Mouse (Mus musculus) MEL (cell line): ENCODE measurements at regions not wholly inside any gene's neighbourhood (a gene's known extent, or its start where the extent isn't known, plus 50 kb on each side); places are given as distances from the start of the nearest gene placed in this dataset.

Experiments
- DNase-seq: peaks from one replicate; pipeline ENCODE4 v3.0.0; 2011; ENCODE audit warnings: low read depth, low spot score
- H3K27ac ChIP-seq: 2 replicates; pipeline ENCODE4 v1.5.1; 2012; ENCODE audit warnings: low read depth, mild to moderate bottlenecking, control low read depth, low read length, moderate library complexity; ENCODE audit not compliant: control insufficient read depth
- H3K27me3 ChIP-seq, 2 experiments: fragments of 150-350 bp in 1 of 2; sonication (generic) in 1 of 2; 2 replicates each; pipeline ENCODE4 v1.6.1; 2012; ENCODE audit warnings: low read length in 2 of 2, mild to moderate bottlenecking in 2 of 2, improper control_type of control experiment in 1 of 2, moderate library complexity in 1 of 2; ENCODE audit not compliant: insufficient read depth in 2 of 2, control insufficient read depth in 1 of 2
- H3K36me3 ChIP-seq, 2 experiments: 2 replicates each; pipeline ENCODE4 v1.6.1; 2012 to 2014; ENCODE audit warnings: low read length in 2 of 2, improper control_type of control experiment in 1 of 2, inconsistent platforms in 1 of 2, mild to moderate bottlenecking in 1 of 2; ENCODE audit not compliant: insufficient read depth in 2 of 2, control insufficient read depth in 1 of 2
- H3K4me1 ChIP-seq, 2 experiments: fragments of 150-350 bp in 1 of 2; sonication (generic) in 1 of 2; 2 replicates each; pipeline ENCODE4 v1.6.1; 2012; ENCODE audit warnings: low read length in 2 of 2, improper control_type of control experiment in 1 of 2, mild to moderate bottlenecking in 1 of 2; ENCODE audit not compliant: insufficient read depth in 2 of 2, control insufficient read depth in 1 of 2
- H3K4me3 ChIP-seq, 2 experiments: fragments of 150-350 bp in 1 of 2; sonication (generic) in 1 of 2; 2 replicates each; pipeline ENCODE4 v1.5.1; 2012; ENCODE audit warnings: low read depth in 2 of 2, low read length in 2 of 2, mild to moderate bottlenecking in 2 of 2, moderate library complexity in 2 of 2, control low read depth in 1 of 2, improper control_type of control experiment in 1 of 2; ENCODE audit not compliant: control insufficient read depth in 1 of 2, insufficient read depth in 1 of 2
- H3K79me2 ChIP-seq: 2 replicates; pipeline ENCODE4 v1.6.1; 2012; ENCODE audit warnings: mild to moderate bottlenecking, low read length, moderate library complexity; ENCODE audit not compliant: control insufficient read depth, poor library complexity, insufficient read depth
- H3K9ac ChIP-seq: 2 replicates; pipeline ENCODE4 v1.6.1; 2012; ENCODE audit warnings: low read depth, mild to moderate bottlenecking, control low read depth, low read length, moderate library complexity; ENCODE audit not compliant: control insufficient read depth, poor library complexity, severe bottlenecking
- H3K9me3 ChIP-seq: fragments of 150-350 bp; sonication (generic); replicated peaks from 2 replicates; pipeline ENCODE4 v1.6.1; 2012; ENCODE audit warnings: mild to moderate bottlenecking, low read length, improper control_type of control experiment, moderate library complexity; ENCODE audit not compliant: insufficient read depth
- CHD2 ChIP-seq: IDR thresholded peaks from 2 replicates; pipeline ENCODE4 v1.6.1; 2011; ENCODE audit warnings: low read length, improper control_type of control experiment
- CTCF ChIP-seq, 3 experiments: IDR thresholded peaks in 2 of 3; conservative IDR thresholded peaks in 1 of 3; 2 replicates each; pipeline ENCODE4 v1.5.1; 2011 to 2012; ENCODE audit warnings: low read length in 3 of 3, low read depth in 2 of 3, mild to moderate bottlenecking in 2 of 3, improper control_type of control experiment in 1 of 3, inconsistent platforms in 1 of 3, mixed read lengths in 1 of 3, moderate library complexity in 1 of 3; ENCODE audit not compliant: control insufficient read depth in 1 of 3, insufficient read depth in 1 of 3, poor library complexity in 1 of 3, severe bottlenecking in 1 of 3
- EP300 ChIP-seq, 2 experiments: IDR thresholded peaks; 2 replicates each; pipeline ENCODE4 v1.6.1; 2011; ENCODE audit warnings: improper control_type of control experiment in 2 of 2, low read length in 2 of 2, low read depth in 1 of 2, mild to moderate bottlenecking in 1 of 2
- HCFC1 ChIP-seq: IDR thresholded peaks from 2 replicates; pipeline ENCODE4 v1.6.1; 2012; ENCODE audit warnings: low read depth, mild to moderate bottlenecking, inconsistent platforms, low read length, improper control_type of control experiment, moderate library complexity
- JUND ChIP-seq: IDR thresholded peaks from 2 replicates; pipeline ENCODE4 v1.6.1; 2011; ENCODE audit warnings: low read depth, mild to moderate bottlenecking, improper control_type of control experiment, low read length
- MAX ChIP-seq: IDR thresholded peaks from 2 replicates; pipeline ENCODE4 v1.6.1; 2011; ENCODE audit warnings: low read length, improper control_type of control experiment
- MXI1 ChIP-seq: IDR thresholded peaks from 2 replicates; pipeline ENCODE4 v1.6.1; 2011; ENCODE audit warnings: mild to moderate bottlenecking, low read depth, low read length, improper control_type of control experiment
- MYB ChIP-seq: IDR thresholded peaks from 2 replicates; pipeline ENCODE4 v1.6.1; 2011; ENCODE audit warnings: mild to moderate bottlenecking, low read depth, low read length, improper control_type of control experiment
- NRF1 ChIP-seq: IDR thresholded peaks from 2 replicates; pipeline ENCODE4 v1.6.1; 2014; ENCODE audit warnings: low read depth, mild to moderate bottlenecking, inconsistent platforms, low read length, improper control_type of control experiment, moderate library complexity; ENCODE audit not compliant: poor library complexity, insufficient read depth, severe bottlenecking
- POLR2AphosphoS2 ChIP-seq: IDR thresholded peaks from 2 replicates; pipeline ENCODE4 v1.6.1; 2011; ENCODE audit warnings: low read length, improper control_type of control experiment
- RCOR1 ChIP-seq: IDR thresholded peaks from 2 replicates; pipeline ENCODE4 v1.6.1; 2012; ENCODE audit warnings: low read depth, mild to moderate bottlenecking, inconsistent platforms, low read length, improper control_type of control experiment
- ZC3H11A ChIP-seq: IDR thresholded peaks from 2 replicates; pipeline ENCODE4 v1.6.1; 2012; ENCODE audit warnings: low read depth, mild to moderate bottlenecking, inconsistent platforms, low read length, improper control_type of control experiment

DNA sequence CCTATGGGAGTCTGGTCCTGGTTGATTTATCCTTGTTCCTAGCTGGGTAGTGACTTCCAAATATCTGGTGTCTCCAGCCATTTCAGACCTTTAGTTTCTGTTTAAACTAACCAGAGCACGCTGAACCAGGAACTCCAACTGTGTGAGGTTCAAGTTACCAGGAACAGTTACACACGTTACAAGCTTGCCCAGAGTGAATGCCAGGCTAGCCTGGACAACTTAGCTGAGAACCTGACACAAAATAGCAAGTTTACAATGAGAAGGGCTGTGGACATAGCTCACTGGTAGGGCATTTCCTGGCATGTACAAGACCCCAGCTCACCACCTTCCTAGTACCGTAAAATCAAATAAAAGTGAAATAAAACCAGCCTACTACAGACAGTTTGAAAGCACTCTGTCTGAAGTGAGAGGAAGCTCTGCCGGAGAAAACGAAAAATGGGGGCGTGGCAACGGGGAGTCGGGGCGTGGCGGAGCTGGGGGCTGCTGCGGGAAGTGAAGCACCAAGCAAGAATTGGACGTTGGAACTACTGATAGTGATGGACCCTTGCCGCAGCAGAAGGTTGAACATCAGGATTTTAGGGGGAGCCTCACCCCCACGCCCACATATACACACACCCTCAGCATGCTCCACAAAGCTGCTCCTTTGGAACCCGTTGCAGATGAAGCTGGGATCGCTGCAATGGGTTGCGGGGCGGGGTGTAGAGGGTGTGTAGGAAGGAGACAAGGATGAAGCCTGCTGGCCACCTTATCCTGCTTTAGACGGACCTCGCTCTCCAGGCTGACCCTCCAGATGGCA, 239.3 kb downstream of the Lrfn2 start:
- H3K9me3 ChIP-seq: no peaks in the 10 kb centered on the region

GRCm38 (mm10) chr17:49172052-49172799, 240.0 kb downstream of the Lrfn2 start:
- no peaks in the 10 kb centered on the region for H3K4me1 ChIP-seq
- no peaks in the 10 kb centered on the region for H3K36me3 ChIP-seq
- H3K27ac ChIP-seq: no peak overlapping the region
- no peak for TF ChIP-seq MXI1
- TF ChIP-seq MAX: no peak
- TF ChIP-seq NRF1: no peak
- TF ChIP-seq, all 39 proteins: peak for 0
- Histone ChIP-seq H3K9ac (no peak overlapping the region), H3K27me3 (no peaks in the 10 kb centered on the region), H3K9me3 (no peaks in the 10 kb centered on the region), H3K79me2 (no peaks in the 10 kb centered on the region), H3K4me3 (no peak overlapping the region)
- no peak for DNase-seq

More for the DNA sequence above, 239.3 kb downstream of the Lrfn2 start:
- no peaks in the 10 kb centered on the region for H3K79me2 ChIP-seq
- DNase-seq: no peak
- no peak overlapping the region for H3K9ac ChIP-seq
- TF ChIP-seq HCFC1: no peak
- no peak for TF ChIP-seq CHD2
- no peak for TF ChIP-seq RCOR1
- TF ChIP-seq POLR2AphosphoS2: no peak
- H3K36me3 ChIP-seq: no peaks in the 10 kb centered on the region
- no peak overlapping the region for H3K4me3 ChIP-seq
- no peaks in the 10 kb centered on the region for H3K27me3 ChIP-seq
- no peaks in the 10 kb centered on the region for H3K4me1 ChIP-seq
- H3K27ac ChIP-seq: no peak overlapping the region

DNA sequence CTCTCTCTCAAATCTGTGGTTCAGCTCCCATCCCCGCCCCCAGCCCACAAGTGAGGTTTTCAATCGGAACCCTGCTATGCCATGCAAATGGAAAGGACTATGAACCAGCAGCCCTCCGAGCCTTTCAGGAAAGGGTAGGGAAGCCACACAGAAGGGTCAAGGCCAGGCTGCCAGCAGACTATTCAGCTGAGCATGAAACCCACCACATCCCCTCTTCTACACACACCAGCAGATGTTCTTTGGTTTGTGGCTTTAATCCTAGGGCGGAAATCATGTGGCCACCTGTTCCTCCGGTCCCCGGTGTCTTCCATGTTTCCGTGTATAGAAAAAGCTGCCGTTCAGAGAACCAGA, 240.6 kb downstream of the Lrfn2 start:
- no peak for TF ChIP-seq CTCF (IDR thresholded peaks at IDR 0.05 in 2 of 3, conservative IDR thresholded peaks at IDR 0.05 in 1 of 3; ENCODE audit: control insufficient read depth in 1 of 3, insufficient read depth in 1 of 3, low read depth in 2 of 3, low read length in 3 of 3, poor library complexity in 1 of 3, severe bottlenecking in 1 of 3)
- TF ChIP-seq MYB: no peak
- no peak for TF ChIP-seq JUND
- TF ChIP-seq ZC3H11A: no peak
- TF ChIP-seq EP300 (IDR thresholded peaks at IDR 0.05; ENCODE audit: low read depth in 1 of 2, low read length in 2 of 2): no peak
- TF ChIP-seq HCFC1: no peak
- Histone ChIP-seq H3K27ac (no peak overlapping the region), H3K79me2 (no peaks in the 10 kb centered on the region), H3K4me1 (no peaks in the 10 kb centered on the region), H3K9ac (no peak overlapping the region), H3K36me3 (no peaks in the 10 kb centered on the region), H3K9me3 (no peaks in the 10 kb centered on the region), H3K4me3 (no peak overlapping the region), H3K27me3 (no peaks in the 10 kb centered on the region)
- no peak for DNase-seq
